Mouse (Mus musculus): ENCODE measurements around the gene Gm21830. TPM values are rescaled to one million over a fixed set of nuclear protein-coding genes. Genes with fewer than 3 reads are reported as not detected.
A peak's percentile ranks its signal among the peaks of the same experiment; 100 is the strongest.

Gm21830 gene
- polyA plus RNA-seq, 1 experiment from 2014 or later: not detected

GRCm38 (mm10) chr2:67481051-67481450 is 67.5 kb downstream of the Gm21830 start:
- WGBS: 65% methylated on average over 3 of the region's 3 CpGs
- Histone ChIP-seq H3K9me3 (no peaks in the 10 kb centered on the region), H3K27ac (no peak overlapping the region)

More at GRCm38 (mm10) chr2:67481051-67481450, 67.5 kb downstream of the Gm21830 start:
- H3K4me1 ChIP-seq (replicated peaks): peaks cover 10% of the 10 kb centered on the region; the same call in 1 of the 2 replicates
- H3K4me3 ChIP-seq: no peak overlapping the region
- no peaks in the 10 kb centered on the region for H3K27me3 ChIP-seq (ENCODE audit: insufficient read depth, poor library complexity, severe bottlenecking)
- peak; percentile 5 for DNase-seq (ENCODE audit: low spot score)
- H3K36me3 ChIP-seq: no peaks in the 10 kb centered on the region

Other genes starting within 250 kb of the Gm21830 start
- gene Gm26727, start 19.5 kb downstream of the Gm21830 start, polyA plus RNA-seq (2016; fragmentation: Nextera tagmentation; extraction: Ambion mirVana): not detected in 2 replicates
- gene Xirp2, start 32.3 kb downstream of the Gm21830 start, polyA plus RNA-seq (2016; fragmentation: Nextera tagmentation; extraction: Ambion mirVana): not detected in 2 replicates
- 7.8 and 12.8 TPM in 2 replicates for gene B3galt1, start 152.1 kb downstream of the Gm21830 start, polyA plus RNA-seq (2016; fragmentation: Nextera tagmentation; extraction: Ambion mirVana)

All from hindbrain, embryonic 10.5 days (tissue).